Mouse (Mus musculus) kidney, postnatal 0 days (tissue): ENCODE measurements around the gene Mamld1. TPM values are rescaled to one million over a fixed set of nuclear protein-coding genes. Genes with fewer than 3 reads are reported as not detected.

Experiments used
- ATAC-seq: fragments of 200-750 bp; cut with Nextera tagmentation; replicated peaks from 2 replicates; pipeline ENCODE4 v1.8.0; 2017; ENCODE audit warnings: low read depth, moderate number of reproducible peaks, moderate TSS enrichment, moderate library complexity; ENCODE audit not compliant: low FRiP score
- DNase-seq: peaks from one replicate; pipeline ENCODE4 v3.0.0-alpha.2; 2016; ENCODE audit warnings: low spot score
- H3K27ac ChIP-seq: fragments of 300-500 bp; sonication (generic); 2 replicates; pipeline ENCODE4 v1.5.1; 2014; ENCODE audit warnings: mild to moderate bottlenecking
- H3K27me3 ChIP-seq: fragments of 300-500 bp; sonication (generic); 2 replicates; pipeline ENCODE4 v1.6.1; 2014; ENCODE audit warnings: low read length, mixed read lengths; ENCODE audit not compliant: insufficient read depth
- H3K36me3 ChIP-seq: fragments of 300-500 bp; sonication (generic); 2 replicates; pipeline ENCODE4 v1.6.1; 2014; ENCODE audit warnings: low read length, mixed read lengths; ENCODE audit not compliant: insufficient read depth
- H3K4me1 ChIP-seq: fragments of 300-500 bp; sonication (generic); replicated peaks from 2 replicates; pipeline ENCODE4 v1.6.1; 2014; ENCODE audit warnings: antibody characterized with exemption, low read length, mixed read lengths; ENCODE audit not compliant: insufficient read depth
- H3K4me2 ChIP-seq: fragments of 300-500 bp; sonication (generic); 2 replicates; pipeline ENCODE4 v1.6.1; 2014; ENCODE audit warnings: mild to moderate bottlenecking, low read length, moderate library complexity, mixed read lengths
- H3K4me3 ChIP-seq: fragments of 300-500 bp; sonication (generic); replicated peaks from 2 replicates; pipeline ENCODE4 v1.5.1; 2014; ENCODE audit warnings: low read depth, low read length
- H3K9ac ChIP-seq: fragments of 300-500 bp; sonication (generic); 2 replicates; pipeline ENCODE4 v1.6.1; 2014; ENCODE audit warnings: low read depth, low read length
- H3K9me3 ChIP-seq: fragments of 300-500 bp; sonication (generic); replicated peaks from 2 replicates; pipeline ENCODE4 v1.6.1; 2016; ENCODE audit warnings: low read length, inconsistent platforms, mixed read lengths
- CTCF ChIP-seq: IDR thresholded peaks from 2 replicates; pipeline ENCODE4 v1.5.1; 2016; ENCODE audit warnings: antibody characterized with exemption, low read depth, mild to moderate bottlenecking, moderate library complexity
- WGBS: fragments of 180-500 bp; shearing (Covaris S2); extraction: QIAGEN DNeasy Blood & Tissue Kit; methylation state at CpG from one replicate; pipeline ENCODE4 v1.1.7; 2014; 5-methylcytosine and 5-hydroxymethylcytosine counted together
- polyA plus RNA-seq: library from polyadenylated mRNA; unstranded; fragments of >200 nt; fragmentation: Nextera tagmentation; extraction: Ambion mirVana; gene quantifications from 2 replicates; pipeline ENCODE4 v1.2.1, GENCODE M21; 2015

Gene Mamld1
- polyA plus RNA-seq, 1 experiment from 2014 or later = 3.0 TPM

- no peaks in the 10 kb centered on the region for H3K36me3 ChIP-seq
- no peak for DNase-seq
- no peak overlapping the region for H3K9ac ChIP-seq
- no peak overlapping the region for H3K27ac ChIP-seq
- ATAC-seq = no peak
- 80% methylated on average over 7 of the region's 7 CpGs for WGBS
- no peaks in the 10 kb centered on the region for H3K9me3 ChIP-seq
- H3K27me3 ChIP-seq = no peaks in the 10 kb centered on the region
- H3K4me1 ChIP-seq = no peaks in the 10 kb centered on the region
- H3K4me2 ChIP-seq = no peak overlapping the region
- TF ChIP-seq CTCF = no peak
- H3K4me3 ChIP-seq = no peak overlapping the region
These were observed 75.0 kb downstream of the Mamld1 start for GRCm38 (mm10) chrX:71125013-71125412.

GRCm38 (mm10) chrX:71131464-71131863 lies 81.4 kb downstream of the Mamld1 start:
- ATAC-seq (no peak), DNase-seq (peak; percentile 34)
- H3K9ac ChIP-seq = no peak overlapping the region
- no peaks in the 10 kb centered on the region for H3K27me3 ChIP-seq
- no peak overlapping the region for H3K4me3 ChIP-seq
- no peak overlapping the region for H3K27ac ChIP-seq
- H3K9me3 ChIP-seq = no peaks in the 10 kb centered on the region
- no peaks in the 10 kb centered on the region for H3K4me1 ChIP-seq
- peak; percentile 55 for TF ChIP-seq CTCF
- no peak overlapping the region for H3K4me2 ChIP-seq
- H3K36me3 ChIP-seq = no peaks in the 10 kb centered on the region

- TF ChIP-seq CTCF = no peak
- 76% methylated on average over 2 of the region's 2 CpGs for WGBS
- no peak for ATAC-seq
These were observed 91.3 kb downstream of the Mamld1 start for GRCm38 (mm10) chrX:71141390-71141789.

DNA sequence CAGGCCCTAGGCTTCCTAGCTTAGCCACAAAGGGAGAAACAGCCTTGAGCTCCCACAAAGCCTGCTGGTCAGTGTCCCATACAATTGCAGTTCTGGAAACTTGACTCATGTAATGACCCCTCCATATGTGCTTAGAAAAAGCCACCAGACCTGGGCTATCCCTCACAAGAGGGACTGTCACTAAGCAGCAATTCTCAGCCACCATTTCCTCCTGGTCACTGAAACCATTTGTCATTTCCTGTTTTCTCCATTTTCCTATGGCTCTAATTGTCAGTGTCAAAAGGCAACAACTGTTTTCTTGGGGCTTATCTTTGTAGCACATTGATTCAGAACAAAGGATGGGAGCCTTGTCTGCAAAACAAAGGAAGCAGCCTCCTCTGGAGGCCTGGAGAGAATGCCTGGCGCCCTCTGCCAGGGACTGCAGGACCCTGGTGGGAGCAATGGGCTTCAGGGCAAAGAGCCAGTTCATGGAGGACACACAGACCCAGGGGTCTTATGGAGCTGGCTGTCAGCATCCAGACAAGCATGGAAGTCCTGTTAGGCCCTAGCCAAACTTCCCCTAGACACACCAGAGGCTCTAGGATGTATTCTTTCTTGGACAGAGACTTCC lies 99.5 kb downstream of the Mamld1 start:
- Histone ChIP-seq H3K4me1 (no peaks in the 10 kb centered on the region), H3K27me3 (no peaks in the 10 kb centered on the region), H3K4me2 (no peak overlapping the region), H3K9me3 (no peaks in the 10 kb centered on the region), H3K27ac (no peak overlapping the region), H3K36me3 (no peaks in the 10 kb centered on the region), H3K4me3 (no peak overlapping the region), H3K9ac (no peak overlapping the region)
- WGBS = 47% methylated on average over 1 of the region's 1 CpGs
- no peak; the same call in 1 of the 2 replicates for TF ChIP-seq CTCF
- DNase-seq (no peak), ATAC-seq (no peak)

More at GRCm38 (mm10) chrX:71141390-71141789, 91.3 kb downstream of the Mamld1 start:
- Histone ChIP-seq H3K9ac (no peak overlapping the region), H3K9me3 (no peaks in the 10 kb centered on the region), H3K36me3 (no peaks in the 10 kb centered on the region), H3K4me3 (no peak overlapping the region), H3K27ac (no peak overlapping the region), H3K4me2 (no peak overlapping the region), H3K27me3 (no peaks in the 10 kb centered on the region), H3K4me1 (no peaks in the 10 kb centered on the region)
- no peak for DNase-seq

GRCm38 (mm10) chrX:71150551-71151001 lies 100.5 kb downstream of the Mamld1 start:
- Histone ChIP-seq H3K9ac (no peak overlapping the region), H3K27ac (no peak overlapping the region), H3K4me2 (no peak overlapping the region), H3K36me3 (no peaks in the 10 kb centered on the region), H3K4me1 (no peaks in the 10 kb centered on the region), H3K4me3 (no peak overlapping the region), H3K9me3 (no peaks in the 10 kb centered on the region), H3K27me3 (no peaks in the 10 kb centered on the region)
- ATAC-seq = peak; percentile 36; the same call in 1 of the 2 replicates
- TF ChIP-seq CTCF = no peak
- no peak for DNase-seq
- 78% methylated on average over 4 of the region's 4 CpGs for WGBS

GRCm38 (mm10) chrX:71181526-71181925 lies 131.5 kb downstream of the Mamld1 start:
- no peak for ATAC-seq
- no peak overlapping the region for H3K9ac ChIP-seq
- WGBS = 87% methylated on average over 3 of the region's 3 CpGs
- no peak overlapping the region for H3K4me2 ChIP-seq
- H3K4me1 ChIP-seq = no peaks in the 10 kb centered on the region
- H3K4me3 ChIP-seq = no peak overlapping the region
- H3K27me3 ChIP-seq = no peaks in the 10 kb centered on the region
- no peaks in the 10 kb centered on the region for H3K9me3 ChIP-seq
- TF ChIP-seq CTCF = no peak
- no peak for DNase-seq
- H3K27ac ChIP-seq = no peak overlapping the region
- H3K36me3 ChIP-seq = no peaks in the 10 kb centered on the region

- Histone ChIP-seq H3K9ac (no peak overlapping the region), H3K27me3 (no peaks in the 10 kb centered on the region), H3K27ac (no peak overlapping the region), H3K4me3 (no peak overlapping the region), H3K9me3 (no peaks in the 10 kb centered on the region), H3K36me3 (no peaks in the 10 kb centered on the region), H3K4me1 (no peaks in the 10 kb centered on the region), H3K4me2 (no peak overlapping the region)
- no peak for ATAC-seq
- TF ChIP-seq CTCF = no peak
- 88% methylated on average over 4 of the region's 4 CpGs for WGBS
- DNase-seq = no peak
These were observed 133.6 kb downstream of the Mamld1 start for GRCm38 (mm10) chrX:71183671-71184070.
